Mouse (Mus musculus) limb, embryonic 15.5 days (tissue): ENCODE measurements around the gene Tmc4. TPM values are rescaled to one million over a fixed set of nuclear protein-coding genes. Genes with fewer than 3 reads are reported as not detected.
A peak's percentile ranks its signal among the peaks of the same experiment; 100 is the strongest.
"Not testable (repeated sequence)": the region's sequence is repeated elsewhere in the genome, so short reads cannot be mapped to it uniquely, and the experiment has no call there.

Experiments used
- ATAC-seq: fragments of 200-750 bp; cut with Nextera tagmentation; 2 replicates; pipeline ENCODE4 v1.8.0; 2017; ENCODE audit warnings: low read depth, moderate TSS enrichment; ENCODE audit not compliant: insufficient number of reproducible peaks, low FRiP score, low TSS enrichment
- H3K27ac ChIP-seq: fragments of 300-500 bp; sonication (generic); 2 replicates; pipeline ENCODE4 v1.5.1; 2015; ENCODE audit warnings: moderate library complexity, mild to moderate bottlenecking, inconsistent platforms
- H3K27me3 ChIP-seq: fragments of 300-500 bp; sonication (generic); 2 replicates; pipeline ENCODE4 v1.6.1; 2015; ENCODE audit warnings: inconsistent platforms
- H3K36me3 ChIP-seq: fragments of 300-500 bp; sonication (generic); 2 replicates; pipeline ENCODE4 v1.6.1; 2015; ENCODE audit warnings: inconsistent platforms
- H3K4me1 ChIP-seq: fragments of 300-500 bp; sonication (generic); 2 replicates; pipeline ENCODE4 v1.6.1; 2015; ENCODE audit warnings: inconsistent platforms
- H3K4me2 ChIP-seq: fragments of 300-500 bp; sonication (generic); 2 replicates; pipeline ENCODE4 v1.6.1; 2015; ENCODE audit warnings: mild to moderate bottlenecking, inconsistent platforms
- H3K4me3 ChIP-seq: fragments of 300-500 bp; sonication (generic); 2 replicates; pipeline ENCODE4 v1.5.1; 2015; ENCODE audit warnings: mild to moderate bottlenecking, inconsistent platforms
- H3K9ac ChIP-seq: fragments of 300-500 bp; sonication (generic); 2 replicates; pipeline ENCODE4 v1.6.1; 2015; ENCODE audit warnings: inconsistent platforms
- H3K9me3 ChIP-seq: fragments of 300-500 bp; sonication (generic); 2 replicates; pipeline ENCODE4 v1.6.1; 2016; ENCODE audit warnings: inconsistent platforms
- WGBS: fragments of 180-500 bp; shearing (Covaris S2); methylation state at CpG from one replicate; pipeline ENCODE4 v1.1.7; 2015; 5-methylcytosine and 5-hydroxymethylcytosine counted together
- polyA plus RNA-seq: library from polyadenylated mRNA; unstranded; fragments of >200 nt; fragmentation: Nextera tagmentation; extraction: Ambion mirVana; gene quantifications from 2 replicates; pipeline ENCODE4 v1.2.1, GENCODE M21; 2015

The Tmc4 gene
- 5.0 and 7.0 TPM in 2 replicates for polyA plus RNA-seq

- H3K9ac ChIP-seq: no peak within 1 kb of the TSS
- WGBS: 44% methylated on average over 9 of the region's 9 CpGs
- no peaks in the 10 kb centered on the region for H3K27me3 ChIP-seq
- H3K36me3 ChIP-seq: peaks cover 21% of the 10 kb centered on the region
- ATAC-seq: no peak
- no peak within 1 kb of the TSS for H3K4me3 ChIP-seq
- H3K4me2 ChIP-seq: no peak within 1 kb of the TSS
- H3K27ac ChIP-seq: no peak within 1 kb of the TSS
- H3K9me3 ChIP-seq: no peaks in the 10 kb centered on the region
- H3K4me1 ChIP-seq: no peaks in the 10 kb centered on the region
These were observed at the start of gene Tmc4 for GRCm38 (mm10) chr7:3677342-3677741. TSS of gene Tmc4 (minus strand) at chr7:3677553.

GRCm38 (mm10) chr7:3725459-3725858 is 48.1 kb upstream of the Tmc4 start:
- H3K27ac ChIP-seq, H3K4me1 ChIP-seq, H3K4me3 ChIP-seq, H3K9me3 ChIP-seq, ATAC-seq, H3K4me2 ChIP-seq, H3K27me3 ChIP-seq, H3K36me3 ChIP-seq, H3K9ac ChIP-seq: not testable (repeated sequence)

GRCm38 (mm10) chr7:3720268-3720667 is 42.9 kb upstream of the Tmc4 start, which contains the start of gene Pirb:
TSS of gene Pirb (minus strand) at chr7:3720391.
- ATAC-seq, H3K4me1 ChIP-seq, H3K9ac ChIP-seq, H3K27me3 ChIP-seq, H3K9me3 ChIP-seq, H3K27ac ChIP-seq, H3K36me3 ChIP-seq, H3K4me3 ChIP-seq, H3K4me2 ChIP-seq: not testable (repeated sequence)
- 38% methylated on average over 1 of the region's 3 CpGs for WGBS

GRCm38 (mm10) chr7:3715249-3715648 is 37.9 kb upstream of the Tmc4 start:
- Histone ChIP-seq H3K4me3 (no peak overlapping the region), H3K36me3 (no peaks in the 10 kb centered on the region), H3K9ac (no peak overlapping the region), H3K4me1 (no peaks in the 10 kb centered on the region), H3K27me3 (no peaks in the 10 kb centered on the region), H3K27ac (no peak overlapping the region), H3K4me2 (no peak overlapping the region), H3K9me3 (no peaks in the 10 kb centered on the region)
- 19% methylated on average over 1 of the region's 1 CpGs for WGBS
- ATAC-seq: no peak

- no peak overlapping the region for H3K27ac ChIP-seq
- H3K4me3 ChIP-seq: no peak overlapping the region
- H3K4me2 ChIP-seq: no peak overlapping the region
- H3K36me3 ChIP-seq: no peaks in the 10 kb centered on the region
- no peaks in the 10 kb centered on the region for H3K4me1 ChIP-seq
- peak overlapping the region; percentile 20; the same call in 1 of the 2 replicates for H3K9ac ChIP-seq
- H3K9me3 ChIP-seq: no peaks in the 10 kb centered on the region
- 32% methylated on average over 5 of the region's 5 CpGs for WGBS
- no peak for ATAC-seq
- H3K27me3 ChIP-seq: no peaks in the 10 kb centered on the region
These were observed 35.0 kb upstream of the Tmc4 start for GRCm38 (mm10) chr7:3712264-3712942.

- H3K27ac ChIP-seq: no peak overlapping the region
- peaks cover 15% of the 10 kb centered on the region for H3K36me3 ChIP-seq
- no peak overlapping the region for H3K4me2 ChIP-seq
- H3K9me3 ChIP-seq: no peaks in the 10 kb centered on the region
- peaks cover 13% of the 10 kb centered on the region for H3K4me1 ChIP-seq
- no peak for ATAC-seq
- no peak overlapping the region for H3K4me3 ChIP-seq
- 82% methylated on average over 1 of the region's 1 CpGs for WGBS
- no peak overlapping the region for H3K9ac ChIP-seq
- no peaks in the 10 kb centered on the region for H3K27me3 ChIP-seq
These were observed 31.6 kb upstream of the Tmc4 start for GRCm38 (mm10) chr7:3709000-3709399.

GRCm38 (mm10) chr7:3708447-3708980 is 31.2 kb upstream of the Tmc4 start:
- not testable (repeated sequence) for H3K4me2 ChIP-seq, H3K9me3 ChIP-seq, H3K9ac ChIP-seq, H3K4me3 ChIP-seq, H3K27me3 ChIP-seq, ATAC-seq, H3K27ac ChIP-seq
- WGBS: 35% methylated on average over 5 of the region's 5 CpGs
- Histone ChIP-seq H3K4me1 (peaks cover 13% of the 10 kb centered on the region), H3K36me3 (peaks cover 15% of the 10 kb centered on the region)

- Histone ChIP-seq H3K9ac (no peak overlapping the region), H3K27ac (no peak overlapping the region; the same call in 1 of the 2 replicates), H3K36me3 (peaks cover 15% of the 10 kb centered on the region), H3K4me2 (no peak overlapping the region), H3K4me1 (peaks cover 13% of the 10 kb centered on the region), H3K27me3 (no peaks in the 10 kb centered on the region), H3K9me3 (no peaks in the 10 kb centered on the region), H3K4me3 (no peak overlapping the region)
- 33% methylated on average over 7 of the region's 7 CpGs for WGBS
- ATAC-seq: no peak
These were observed 30.4 kb upstream of the Tmc4 start for GRCm38 (mm10) chr7:3707568-3708413.

GRCm38 (mm10) chr7:3707027-3707426 is 29.7 kb upstream of the Tmc4 start:
- Histone ChIP-seq H3K4me3 (0 out of 2 replicates have a peak overlapping the region, but pooled peaks have one; percentile 65), H3K27ac (0 out of 2 replicates have a peak overlapping the region, but pooled peaks have one; percentile 43), H3K4me2 (no peak overlapping the region), H3K9me3 (no peaks in the 10 kb centered on the region), H3K9ac (no peak overlapping the region), H3K27me3 (no peaks in the 10 kb centered on the region), H3K4me1 (peaks cover 13% of the 10 kb centered on the region), H3K36me3 (peaks cover 15% of the 10 kb centered on the region)
- 59% methylated on average over 4 of the region's 4 CpGs for WGBS
- no peak for ATAC-seq

- H3K27ac ChIP-seq: 0 out of 2 replicates have a peak overlapping the region, but pooled peaks have one; percentile 43
- H3K4me1 ChIP-seq: peaks cover 13% of the 10 kb centered on the region
- 64% methylated on average over 11 of the region's 11 CpGs for WGBS
- H3K4me3 ChIP-seq: peak overlapping the region; percentile 65
- peaks cover 18% of the 10 kb centered on the region for H3K36me3 ChIP-seq
- 0 out of 2 replicates have a peak overlapping the region, but pooled peaks have one; percentile 23 for H3K9ac ChIP-seq
- no peak for ATAC-seq
- H3K4me2 ChIP-seq: peak overlapping the region; percentile 46
- H3K27me3 ChIP-seq: no peaks in the 10 kb centered on the region
- H3K9me3 ChIP-seq: no peaks in the 10 kb centered on the region
These were observed 29.1 kb upstream of the Tmc4 start for GRCm38 (mm10) chr7:3706343-3706934.

- WGBS: 33% methylated on average over 6 of the region's 6 CpGs
- Histone ChIP-seq H3K36me3 (peaks cover 23% of the 10 kb centered on the region), H3K9me3 (no peaks in the 10 kb centered on the region), H3K9ac (0 out of 2 replicates have a peak overlapping the region, but pooled peaks have one; percentile 23), H3K4me1 (peaks cover 13% of the 10 kb centered on the region), H3K27me3 (no peaks in the 10 kb centered on the region), H3K27ac (no peak overlapping the region), H3K4me3 (peak overlapping the region; percentile 65), H3K4me2 (peak overlapping the region; percentile 46)
- ATAC-seq: no peak
These were observed 28.6 kb upstream of the Tmc4 start for GRCm38 (mm10) chr7:3705911-3706310.
